Mouse (Mus musculus) urinary bladder, postnatal 36 days (tissue): Measurements from ENCODE around the gene Gm17364.
A peak's percentile ranks its signal among the peaks of the same experiment; 100 is the strongest.
"Not testable (repeated sequence)": the region's sequence is repeated elsewhere in the genome, so short reads cannot be mapped to it uniquely, and the experiment has no call there.

ENCODE experiments used
- DNase-seq, 2 experiments: peaks; one replicate each; pipeline ENCODE4 v3.0.0; 2022; ENCODE audit warnings: low spot score in 2 of 2, mixed read lengths in 1 of 2

The Gm17364 gene

DNA sequence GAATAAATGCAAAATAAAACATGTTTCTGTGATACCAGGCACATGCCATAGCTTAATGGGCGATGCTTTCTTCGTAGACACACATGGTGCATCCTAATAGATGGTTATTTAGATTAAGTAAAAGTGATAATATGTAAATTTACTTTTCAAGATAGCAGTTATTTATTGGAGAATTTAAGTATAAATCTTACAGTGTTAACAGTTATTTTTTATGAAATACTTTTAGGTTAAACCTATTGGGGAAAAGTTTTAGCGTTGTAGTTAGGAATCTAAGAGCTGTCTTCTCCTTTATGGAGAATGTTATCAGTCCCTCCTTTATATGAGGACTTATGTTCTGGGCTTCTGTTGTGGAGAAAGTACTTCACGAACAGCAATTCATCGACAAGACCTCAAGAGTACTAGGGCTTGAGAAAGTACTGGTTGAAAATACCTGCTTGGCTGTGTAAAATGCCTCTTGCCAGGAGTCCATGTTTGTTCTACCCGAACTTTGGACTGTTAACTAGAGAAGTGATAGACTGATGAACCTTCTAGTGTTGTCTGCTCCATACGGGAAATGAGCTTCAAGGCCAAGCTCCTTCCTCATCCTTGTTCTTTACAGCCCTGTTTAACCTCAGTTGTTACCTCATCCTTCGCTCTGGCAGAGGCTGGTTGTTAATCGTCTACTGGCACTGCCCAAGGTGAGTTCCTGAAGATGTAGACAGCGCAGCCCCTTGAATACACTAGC is at the start of gene Gm17364:
TSS of gene Gm17364 (minus strand) at position 51 of the 724 bp plus-strand sequence.
- no peak for DNase-seq

DNA sequence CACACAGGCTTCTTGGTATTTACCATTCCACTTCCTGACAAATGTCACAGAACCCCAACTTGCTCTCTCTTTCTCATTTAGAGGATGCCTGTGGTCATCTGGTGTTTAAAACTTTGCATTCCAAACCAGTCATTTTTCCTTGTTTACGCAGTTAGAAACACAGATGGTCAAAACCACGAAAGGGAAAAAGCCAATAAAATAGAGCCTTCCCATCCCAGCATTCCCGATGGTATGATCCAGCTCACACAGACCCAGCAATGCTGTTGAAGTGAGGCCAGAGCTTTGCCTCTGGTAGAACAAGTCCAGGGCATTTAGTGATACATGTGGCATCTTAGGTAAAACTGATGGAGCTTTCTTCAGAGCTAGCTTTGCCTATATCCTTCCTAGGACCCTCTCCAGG is 47.7 kb upstream of the Gm17364 start:
- DNase-seq, result no peak

DNA sequence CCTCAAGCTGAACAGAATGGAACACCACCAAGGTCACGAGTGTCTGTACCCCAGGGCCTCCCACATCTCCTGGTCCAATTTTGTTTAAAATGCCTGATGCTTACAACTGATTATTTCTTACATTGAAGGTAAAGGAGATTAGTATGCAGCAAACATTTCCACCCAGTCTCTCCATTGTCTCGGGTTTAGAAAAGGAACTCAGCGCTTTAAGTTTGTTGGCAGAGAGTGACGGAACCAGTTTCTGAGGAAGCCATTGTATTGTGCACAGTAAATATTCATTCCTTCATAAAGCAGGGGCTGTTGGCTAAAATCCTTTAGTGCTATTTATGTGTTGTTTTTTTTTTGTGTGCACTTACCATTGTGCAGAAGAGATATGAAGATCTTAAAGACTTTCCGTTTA is 47.0 kb upstream of the Gm17364 start:
- no peak for DNase-seq

DNA sequence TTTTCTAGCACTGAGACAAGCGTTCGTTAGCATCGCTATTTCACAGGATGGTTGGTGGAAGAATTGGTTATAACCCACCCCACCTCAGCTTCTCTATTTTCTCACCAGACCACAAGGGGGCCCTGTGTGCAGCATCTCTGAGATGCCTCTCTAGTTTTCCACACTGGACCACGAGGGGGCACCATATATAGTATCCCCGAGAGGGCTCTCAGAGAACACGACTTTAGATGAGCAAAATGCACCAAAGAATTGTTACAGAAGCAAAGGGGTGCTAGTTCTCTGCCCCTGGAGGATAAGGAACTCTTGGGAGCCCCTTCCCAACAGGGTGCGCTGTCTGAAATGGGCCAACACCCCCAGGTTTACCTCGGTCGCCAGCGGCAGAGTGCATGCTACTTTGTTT is 28.9 kb upstream of the Gm17364 start:
- DNase-seq, result peak; percentile 70 to 75

DNA sequence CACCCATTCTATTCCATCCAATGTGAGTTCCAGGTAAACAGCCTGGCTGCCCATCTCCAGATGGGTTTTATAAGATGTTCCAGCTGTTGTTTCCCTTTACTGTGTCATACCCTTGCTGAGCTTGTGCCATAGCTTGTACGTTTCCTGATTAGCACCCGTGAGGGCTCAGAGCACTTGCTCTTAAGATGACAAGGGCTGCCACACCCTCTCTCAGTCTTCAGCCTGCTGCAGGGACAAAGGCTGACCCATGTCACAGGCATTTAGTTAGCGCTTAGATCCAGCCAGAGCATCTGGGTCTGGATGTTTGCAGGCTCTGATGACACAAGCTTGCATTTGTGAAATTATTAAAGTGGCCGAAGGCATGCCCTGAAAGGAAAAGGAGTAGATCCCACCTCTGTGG is 26.3 kb upstream of the Gm17364 start:
- DNase-seq, result no peak

DNA sequence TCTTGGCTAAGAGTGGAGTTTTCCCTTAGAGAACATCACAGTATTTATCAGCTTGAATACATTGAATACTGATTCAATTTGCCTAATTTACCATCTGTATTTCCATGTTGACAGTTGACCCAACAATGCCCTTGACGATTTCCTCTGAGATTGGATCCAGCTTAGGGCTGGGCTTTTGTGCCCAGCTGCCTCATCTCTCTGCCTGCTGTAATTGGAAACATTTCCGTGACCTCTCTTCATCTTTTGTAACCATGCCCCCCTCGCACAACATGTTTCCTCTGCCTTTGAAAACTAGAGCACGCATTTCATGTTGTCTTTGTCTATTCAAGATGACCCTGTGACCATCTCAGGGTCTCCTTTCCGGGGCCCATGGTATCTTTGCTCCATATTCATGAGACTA is 25.2 kb upstream of the Gm17364 start:
- no peak for DNase-seq

DNA sequence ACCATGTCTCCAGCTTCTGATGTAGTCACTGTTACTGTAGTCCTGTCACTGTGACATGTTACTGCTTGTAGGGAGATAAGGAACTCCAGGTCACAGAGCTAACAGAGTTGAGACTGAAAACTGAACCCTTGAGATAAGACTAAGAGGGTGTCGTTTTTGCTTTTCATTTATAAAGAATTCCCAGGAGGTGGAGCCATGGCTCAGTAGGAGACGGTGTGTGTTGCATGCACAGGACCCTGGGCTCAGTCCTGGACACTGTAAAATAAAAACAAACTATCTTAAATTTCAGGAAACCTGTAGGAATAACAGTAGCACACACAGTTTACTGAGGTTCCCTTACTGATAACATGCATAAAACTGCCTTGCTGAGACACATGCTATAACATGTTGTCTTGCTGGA is 24.8 kb upstream of the Gm17364 start:
- DNase-seq, result no peak

DNA sequence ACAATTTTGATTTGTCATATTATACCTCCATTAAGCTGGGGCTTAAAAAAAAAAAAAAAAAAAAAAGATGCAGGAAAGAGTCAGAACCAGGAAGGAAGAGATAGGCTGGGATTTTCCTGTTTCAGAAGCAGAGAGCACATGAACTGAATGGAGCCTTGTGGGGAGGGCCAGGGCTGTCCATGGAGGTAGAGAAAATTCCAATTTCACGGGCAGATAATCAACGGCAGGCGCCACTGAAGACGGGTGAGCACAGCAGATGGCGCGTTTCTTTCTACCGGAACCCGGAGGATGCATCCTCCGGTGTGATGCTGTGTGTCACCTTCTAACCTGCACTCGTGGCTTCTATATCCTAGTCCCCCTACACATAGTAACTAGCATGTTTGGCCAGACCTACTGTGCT is 22.6 kb upstream of the Gm17364 start:
- no peak for DNase-seq

DNA sequence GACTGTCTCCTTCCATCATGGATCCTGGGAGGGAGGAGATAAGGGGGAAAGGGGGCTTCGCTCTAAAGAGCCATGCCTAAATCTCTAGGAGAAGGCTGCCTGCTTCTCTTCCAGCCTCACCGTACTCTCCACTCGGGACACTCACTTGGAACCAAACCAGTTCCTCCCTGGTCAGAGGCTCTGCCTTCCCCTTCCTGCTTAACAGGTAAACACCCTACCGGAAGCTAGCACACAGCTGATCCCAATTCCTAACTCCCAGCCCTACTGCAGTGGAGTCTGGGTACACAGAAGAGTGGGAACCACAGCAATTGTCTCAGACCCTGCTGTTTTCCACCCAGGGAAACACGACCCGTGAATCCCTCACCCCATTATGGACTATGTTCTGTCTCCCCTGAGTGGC is 22.1 kb upstream of the Gm17364 start:
- no peak for DNase-seq

DNA sequence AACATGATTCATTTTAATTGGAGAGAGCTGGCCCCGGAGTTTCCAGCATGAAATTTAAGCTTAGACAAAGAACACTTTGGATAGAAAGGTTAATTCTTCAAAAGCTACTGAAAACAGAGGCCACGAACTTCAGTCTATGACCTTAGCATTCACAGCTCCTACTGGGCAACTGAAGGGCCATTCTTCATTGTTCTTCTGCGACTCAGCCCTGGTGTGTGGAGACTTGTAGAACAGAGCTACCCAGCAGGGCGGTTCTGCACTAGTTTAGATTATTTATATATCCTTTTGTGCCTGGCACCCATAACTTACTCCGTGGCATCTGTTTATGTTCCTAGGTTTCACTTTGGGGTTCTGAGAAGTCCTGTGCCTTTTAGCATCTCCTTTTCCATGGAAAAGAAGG is 19.8 kb upstream of the Gm17364 start:
- no peak for DNase-seq

DNA sequence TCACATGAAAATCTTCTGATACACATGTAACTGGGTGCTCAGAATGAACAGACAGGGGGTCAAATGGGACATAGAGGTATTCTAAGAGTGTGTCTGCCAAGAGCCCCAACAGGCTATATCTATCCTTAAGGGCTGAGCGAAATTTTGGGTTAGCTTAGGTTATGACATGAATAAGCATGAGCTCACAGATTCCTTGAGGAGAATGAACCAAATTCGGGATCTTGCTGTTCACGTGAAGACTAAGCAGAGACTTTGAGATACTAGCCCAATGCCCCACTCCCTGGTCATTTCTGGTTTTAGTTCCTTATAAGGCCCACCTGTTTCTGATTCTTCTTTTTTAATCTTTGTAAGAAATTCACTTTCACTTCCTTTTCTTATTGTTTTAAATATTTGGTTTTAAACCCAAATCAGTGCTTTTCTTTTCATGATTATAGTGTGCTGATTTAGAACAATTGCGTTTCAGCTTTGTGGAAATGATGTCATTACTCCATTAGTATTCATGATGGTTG is 17.7 kb upstream of the Gm17364 start:
- DNase-seq, result no peak

DNA sequence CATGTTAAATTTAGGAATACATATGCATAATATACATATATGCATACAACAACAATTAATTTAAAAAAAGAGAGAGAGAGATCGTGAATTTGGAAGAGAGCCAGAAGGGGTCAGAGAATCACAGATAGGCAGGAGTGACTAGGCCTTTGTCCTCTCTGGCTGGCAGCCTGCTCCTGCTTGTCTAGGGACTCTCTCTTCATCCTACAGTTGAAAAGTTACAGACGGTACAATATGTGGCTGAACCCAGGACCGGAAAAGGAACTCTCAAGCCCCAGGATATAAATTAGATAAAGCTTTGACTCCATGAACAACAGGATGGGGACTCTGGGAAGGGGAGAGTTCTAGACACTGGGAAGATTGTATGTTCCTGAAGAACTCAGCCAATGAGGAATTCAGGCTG is 12.5 kb upstream of the Gm17364 start:
- no peak for DNase-seq

DNA sequence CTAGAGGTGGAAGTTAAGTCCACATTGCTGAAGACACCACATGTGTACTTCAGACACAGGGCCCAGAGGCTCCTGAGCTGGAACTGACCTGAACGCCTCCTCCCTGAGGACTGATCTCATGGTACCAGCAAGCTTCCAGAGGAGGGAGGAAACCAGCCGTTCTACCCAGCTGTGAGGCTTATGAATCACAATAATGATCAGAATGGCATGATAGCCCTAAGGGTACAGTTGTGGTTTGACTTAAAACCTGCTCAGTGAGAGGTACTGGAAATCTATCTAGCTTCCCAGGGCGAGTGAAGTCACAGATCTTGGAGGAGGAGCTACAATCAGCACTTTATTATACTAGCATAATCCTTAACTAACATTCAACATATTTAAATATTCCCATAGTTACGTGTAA is 11.7 kb upstream of the Gm17364 start:
- DNase-seq, result no peak

DNA sequence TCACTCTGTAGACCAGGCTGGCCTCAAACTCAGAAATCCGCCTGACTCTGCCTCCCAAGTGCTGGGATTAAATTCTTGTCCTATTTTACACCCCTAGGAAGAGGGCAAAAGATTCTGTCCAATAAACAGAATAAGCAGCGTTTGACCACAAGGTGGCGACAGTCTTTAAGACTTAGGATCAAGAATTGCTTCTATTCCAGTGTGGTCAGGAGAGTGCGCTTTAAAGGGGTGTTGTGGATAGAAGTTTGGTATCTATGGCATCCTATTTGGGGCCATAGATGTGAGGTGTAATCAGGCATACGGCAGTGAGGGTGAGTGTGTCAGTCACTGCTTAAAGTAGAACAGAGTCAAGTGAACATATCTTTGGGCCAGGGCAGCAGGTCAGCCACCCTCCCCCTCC is 9.5 kb upstream of the Gm17364 start:
- peak; percentile 52 to 66 for DNase-seq

DNA sequence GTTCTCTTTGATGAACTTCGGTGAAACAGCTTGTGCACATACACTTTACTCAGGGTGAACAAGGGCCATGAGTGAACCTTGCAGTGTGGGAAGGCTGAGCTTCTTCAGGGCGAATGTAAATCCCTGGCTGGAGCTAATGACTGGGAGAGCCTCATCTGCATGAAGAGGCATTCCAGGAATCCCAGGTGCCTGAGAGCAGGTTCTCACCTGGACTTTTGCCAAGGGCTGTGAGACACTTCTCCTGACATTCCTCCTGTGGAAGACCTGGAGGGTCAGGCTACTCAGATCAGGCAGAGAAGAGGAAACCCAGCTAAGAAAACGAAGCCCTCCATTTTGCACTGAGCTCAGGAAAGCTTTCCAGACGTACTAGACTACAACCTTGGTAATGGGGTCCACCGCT is 6.9 kb upstream of the Gm17364 start:
- no peak for DNase-seq

DNA sequence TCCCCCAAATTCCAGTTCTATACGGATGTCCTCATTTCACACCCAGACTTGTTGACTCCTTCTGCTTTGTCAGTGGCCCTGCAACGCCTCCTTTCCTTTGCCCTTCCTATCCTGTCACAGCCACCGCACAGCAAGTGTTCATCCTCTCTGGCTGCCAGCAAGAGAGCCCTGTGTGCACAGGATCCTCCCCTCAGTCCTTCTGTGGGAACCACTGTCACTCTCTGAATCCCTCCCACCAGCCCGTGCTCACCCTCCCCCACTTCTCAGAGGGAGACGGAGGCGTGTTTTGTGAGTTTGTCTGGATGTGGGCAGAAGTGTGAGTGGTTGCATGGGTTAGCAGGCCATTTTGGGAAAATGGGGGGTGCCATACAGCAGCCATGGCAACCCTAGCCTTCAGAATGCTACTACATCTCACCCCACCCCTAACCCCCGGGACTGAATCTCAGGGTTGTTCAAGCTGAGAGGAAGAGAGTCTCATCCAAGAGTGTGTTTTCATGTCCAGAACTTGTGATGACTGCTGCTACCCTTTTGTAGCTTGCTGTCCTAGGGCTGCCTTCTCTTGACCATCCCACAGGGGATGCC is 5.9 kb downstream of the Gm17364 start:
- no peak for DNase-seq

DNA sequence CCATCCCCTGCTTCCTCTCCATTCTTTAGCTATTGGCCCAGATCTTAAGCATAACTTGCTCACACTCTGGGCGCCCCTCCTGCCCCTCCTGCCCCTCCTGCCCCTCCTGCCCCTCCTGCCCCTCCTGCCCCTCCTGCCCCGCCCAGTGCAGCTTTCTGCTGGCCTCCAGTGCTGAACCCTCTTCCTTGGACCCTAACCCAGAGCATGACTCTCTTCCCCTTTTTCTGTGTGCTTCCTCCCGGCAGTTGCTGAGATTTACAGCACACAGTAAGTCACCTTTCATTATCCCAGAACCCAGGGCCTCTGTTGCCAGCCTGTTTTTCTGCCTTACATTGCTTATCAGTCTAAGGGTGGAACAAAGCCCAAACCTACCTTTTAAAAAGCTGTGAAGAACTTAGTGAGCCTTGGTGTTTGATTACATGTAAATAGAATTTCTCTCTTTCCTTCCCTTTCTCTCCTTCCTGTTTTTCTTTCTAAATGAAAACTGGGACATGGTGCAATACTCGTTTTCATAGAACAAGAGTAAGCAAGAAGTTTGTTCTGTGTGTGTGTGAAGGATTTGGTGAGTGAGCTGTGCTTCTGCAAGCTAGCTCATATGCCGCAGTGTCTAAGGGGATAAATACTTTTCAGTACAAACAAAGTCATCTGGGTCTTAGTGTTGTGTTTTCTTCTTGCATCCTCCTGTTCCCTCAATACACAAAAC is 10.3 kb downstream of the Gm17364 start:
- no peak for DNase-seq

DNA sequence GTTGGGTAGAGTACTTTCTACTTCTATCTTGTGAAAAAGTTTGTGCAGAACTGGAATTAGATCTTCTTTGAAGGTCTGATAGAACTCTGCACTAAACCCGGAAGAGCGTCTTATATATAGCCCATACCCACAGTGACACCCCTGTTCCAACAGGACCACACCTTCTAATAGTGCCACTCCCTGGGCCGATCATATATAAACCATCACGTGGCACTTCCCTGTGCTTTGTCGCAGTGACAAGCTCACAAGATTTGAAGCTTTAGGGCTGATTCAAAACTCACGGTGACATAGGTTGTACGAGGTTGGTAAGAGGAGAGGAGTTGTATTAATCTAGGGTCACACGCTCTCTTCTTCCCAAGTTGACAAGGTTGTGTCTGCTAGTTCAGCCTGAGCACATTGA is 12.2 kb downstream of the Gm17364 start:
- not testable (repeated sequence) for DNase-seq

DNA sequence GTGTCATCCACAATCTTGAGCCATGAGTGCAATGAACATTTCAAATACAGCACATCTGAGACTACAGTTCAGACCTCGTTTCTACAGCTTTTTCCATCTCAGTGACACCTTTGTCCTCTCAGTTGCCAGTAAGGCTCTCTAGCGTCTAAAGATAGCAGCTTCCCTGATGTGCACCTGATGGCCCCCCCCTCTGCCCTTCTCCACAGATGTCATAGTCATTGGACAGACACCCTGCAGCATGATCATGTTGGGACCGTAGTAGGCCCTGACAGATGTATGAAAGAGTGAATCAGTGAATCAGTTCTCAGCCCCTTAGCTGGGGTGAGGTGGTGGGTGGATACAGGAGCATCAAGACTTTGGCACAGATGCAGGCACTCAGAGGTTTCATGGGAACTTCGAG is 15.9 kb downstream of the Gm17364 start:
- no peak for DNase-seq

DNA sequence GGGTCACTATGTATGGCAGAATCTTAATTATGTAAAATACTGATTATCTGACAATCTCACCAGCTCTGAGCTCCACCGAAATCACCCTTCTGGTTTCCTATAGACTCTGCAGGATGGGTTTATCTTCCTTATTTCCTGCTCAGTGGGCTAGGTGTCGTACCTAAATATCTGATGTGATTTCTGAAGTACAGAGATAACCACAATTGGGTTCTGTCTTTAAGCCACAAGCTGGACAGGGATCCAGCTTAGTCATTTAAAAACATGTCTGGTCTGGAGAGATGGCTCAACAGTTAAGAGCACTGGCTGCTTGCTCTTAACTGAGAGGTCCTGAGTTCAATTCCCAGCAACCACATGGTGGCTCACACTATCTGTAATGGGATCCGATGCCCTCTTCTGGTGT is 16.8 kb downstream of the Gm17364 start:
- DNase-seq, result no peak

DNA sequence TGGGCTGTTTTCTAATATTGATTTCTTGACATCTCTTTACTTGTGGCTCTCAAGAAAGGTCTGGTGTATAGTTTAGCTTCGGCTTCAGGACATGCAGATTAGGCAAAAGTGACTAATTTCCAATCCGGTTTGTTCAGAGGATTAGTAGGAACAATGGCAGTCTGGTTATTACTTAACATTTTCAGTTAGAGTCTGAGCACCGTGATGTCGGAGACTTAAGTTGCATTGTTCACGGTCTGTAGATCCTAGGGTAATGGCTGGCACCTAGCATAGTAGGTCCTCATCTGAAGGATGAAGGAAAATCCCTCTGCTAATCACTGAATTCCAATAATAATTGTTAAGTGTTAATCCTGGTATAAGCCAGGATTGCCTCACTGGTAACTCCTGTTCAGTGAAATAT is 17.7 kb downstream of the Gm17364 start:
- DNase-seq, result no peak

DNA sequence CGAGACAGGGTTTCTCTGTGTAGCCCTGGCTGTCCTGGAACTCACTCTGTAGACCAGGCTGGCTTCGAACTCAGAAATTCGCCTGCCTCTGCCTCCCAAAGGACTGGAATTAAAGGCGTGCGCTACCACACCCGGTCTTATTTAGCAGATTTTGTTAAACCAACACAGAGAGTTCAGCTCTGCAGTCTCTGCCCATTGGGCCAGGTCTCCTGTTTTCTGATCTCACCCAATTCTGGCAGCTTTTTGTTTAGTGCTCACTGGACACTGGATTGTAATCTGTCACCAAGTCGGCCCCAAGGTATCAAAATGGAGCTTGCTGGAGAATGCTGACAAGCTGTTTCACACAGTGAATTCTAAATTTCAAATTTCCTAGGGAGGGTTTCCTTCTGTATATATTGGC is 21.0 kb downstream of the Gm17364 start:
- no peak for DNase-seq

DNA sequence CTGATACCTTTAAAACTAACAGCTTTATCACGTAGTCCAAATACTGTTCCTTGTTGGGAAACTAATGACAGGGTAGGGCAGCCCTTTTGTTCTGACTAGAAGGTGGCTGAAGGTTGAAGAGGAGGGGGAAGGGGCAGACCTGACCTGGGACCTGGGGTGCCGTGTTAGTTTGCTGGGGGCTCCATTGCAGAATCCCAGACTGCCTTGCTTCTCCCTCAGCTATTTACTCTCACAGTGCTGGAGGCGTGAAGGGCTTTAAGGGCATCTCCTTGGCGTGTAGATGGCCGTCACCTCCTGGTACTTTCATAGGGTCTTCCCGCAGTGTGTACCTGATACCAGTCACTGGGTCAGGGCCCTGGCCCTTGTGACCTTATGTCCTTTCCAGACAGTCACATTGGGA is 21.6 kb downstream of the Gm17364 start:
- DNase-seq, result no peak
